Mouse (Mus musculus) adrenal gland (tissue): ENCODE results near the gene Slc38a1.

ENCODE experiments used
- intact Hi-C: fragments of 180-260 bp; cut with DNase I; formaldehyde crosslinking; loops from one replicate; pipeline ENCODE4 v1.15.1; 2025

Gene Slc38a1

GRCm38 (mm10) chr15:96566850-96567271, 75.9 kb downstream of the Slc38a1 start:
- intact Hi-C loops: no loop called here

GRCm38 (mm10) chr15:96563852-96564251, 78.9 kb downstream of the Slc38a1 start:
- intact Hi-C loops: no loop called here

GRCm38 (mm10) chr15:96562521-96562920, 80.2 kb downstream of the Slc38a1 start:
- intact Hi-C loops: no loop called here

GRCm38 (mm10) chr15:96560576-96561298, 82.0 kb downstream of the Slc38a1 start:
- intact Hi-C loops: no loop called here

DNA sequence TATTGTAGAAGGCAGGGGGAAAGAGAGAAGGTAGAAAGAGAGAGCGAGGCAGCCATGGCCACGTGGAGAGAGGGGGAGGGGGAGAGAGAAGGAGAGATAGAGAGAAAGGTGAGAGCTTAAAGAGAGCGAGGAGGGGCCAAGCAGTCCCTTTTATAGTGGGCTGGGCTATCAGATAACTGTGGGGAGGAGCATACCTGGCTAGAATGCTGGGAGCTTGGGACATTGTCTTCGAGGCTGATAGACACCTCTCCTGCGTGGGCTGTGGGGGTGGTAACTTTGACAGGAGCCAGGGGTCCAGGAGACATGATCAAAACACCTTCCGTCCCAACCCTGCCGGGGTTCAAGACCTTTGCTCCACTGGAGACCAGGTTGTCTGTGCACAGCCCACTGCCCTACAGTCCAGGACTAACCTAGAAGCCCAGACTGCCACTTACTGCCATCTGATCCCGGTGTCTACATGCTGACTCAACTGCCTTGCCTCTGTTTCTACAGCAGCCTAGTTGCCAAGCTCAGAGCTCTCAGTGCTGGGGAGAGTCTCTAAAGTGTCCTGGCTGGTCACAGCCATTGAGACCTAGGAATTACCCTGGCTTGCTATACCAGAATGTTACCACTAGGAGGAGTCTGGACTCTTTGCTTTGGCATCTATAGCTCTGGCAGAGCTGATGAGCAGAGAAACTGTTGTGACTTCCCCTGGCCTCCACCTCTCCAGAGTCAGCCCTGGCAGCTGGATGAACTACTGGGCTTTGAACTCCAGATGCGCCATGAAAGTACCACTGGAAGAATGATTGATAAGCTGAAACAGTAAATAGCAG, 90.9 kb downstream of the Slc38a1 start:
- intact Hi-C loops: loop anchor here (5.0 kb wide), 1 partner anchor 116 kb away; no protein-coding TSS in a partner anchor

- intact Hi-C loops: loop anchor here (5.0 kb wide), 1 partner anchor 116 kb away; no protein-coding TSS in a partner anchor
Observed at GRCm38 (mm10) chr15:96551107-96551506, 91.6 kb downstream of the Slc38a1 start.

DNA sequence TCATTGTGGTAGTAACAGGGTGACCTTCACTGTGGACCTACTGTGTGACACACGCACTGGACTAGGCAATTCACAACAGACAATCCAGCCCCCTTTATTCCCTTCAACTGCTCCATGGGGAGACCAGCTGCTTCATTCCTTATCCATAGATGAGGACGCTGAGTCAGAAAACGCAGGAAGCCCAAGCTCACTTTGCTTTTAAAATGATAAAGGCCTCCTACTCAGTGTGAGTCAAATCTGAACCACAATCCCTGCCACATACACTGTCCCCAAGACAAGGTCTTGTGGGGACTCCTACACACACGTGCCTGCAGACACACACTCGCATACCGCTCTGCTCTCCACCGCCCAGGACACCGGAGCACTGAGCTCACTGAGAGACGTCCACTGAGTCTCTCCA, 94.3 kb downstream of the Slc38a1 start:
- intact Hi-C loops: loop anchor here (10.0 kb wide), 1 partner anchor 396 kb away; no protein-coding TSS in a partner anchor

GRCm38 (mm10) chr15:96547256-96548195, 95.2 kb downstream of the Slc38a1 start:
- intact Hi-C loops: loop anchor here (10.0 kb wide), 1 partner anchor 397 kb away; no protein-coding TSS in a partner anchor

GRCm38 (mm10) chr15:96543181-96543828, 99.4 kb downstream of the Slc38a1 start:
- intact Hi-C loops: loop anchor here (10.0 kb wide), 1 partner anchor 401 kb away; no protein-coding TSS in a partner anchor

GRCm38 (mm10) chr15:96542135-96542534, 100.6 kb downstream of the Slc38a1 start:
- intact Hi-C loops: loop anchor here (10.0 kb wide), 1 partner anchor 403 kb away; no protein-coding TSS in a partner anchor

- intact Hi-C loops: no loop called here
Observed at GRCm38 (mm10) chr15:96537272-96537671, 105.4 kb downstream of the Slc38a1 start.

DNA sequence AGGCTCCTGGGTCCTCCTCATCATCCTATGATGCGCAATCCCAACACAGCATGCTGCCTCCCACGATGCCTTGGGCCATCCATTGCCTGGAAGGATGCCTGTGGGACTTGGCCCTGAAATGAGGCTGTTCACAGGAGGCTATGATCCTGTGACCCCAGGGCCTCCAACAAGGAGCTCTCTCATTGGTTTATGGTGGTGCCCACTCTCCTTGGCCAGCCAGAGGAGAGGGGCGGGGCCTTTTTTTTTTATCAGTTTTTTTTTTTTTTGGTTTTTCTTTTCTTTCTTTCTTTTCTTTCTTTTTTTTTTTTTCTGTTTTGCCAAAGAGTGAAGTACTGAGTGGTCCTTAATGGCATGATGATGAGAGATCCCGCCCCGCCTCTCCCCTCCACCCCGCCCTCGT, 106.3 kb downstream of the Slc38a1 start:
- intact Hi-C loops: no loop called here

- intact Hi-C loops: no loop called here
Observed at GRCm38 (mm10) chr15:96527686-96528085, 115.0 kb downstream of the Slc38a1 start.

DNA sequence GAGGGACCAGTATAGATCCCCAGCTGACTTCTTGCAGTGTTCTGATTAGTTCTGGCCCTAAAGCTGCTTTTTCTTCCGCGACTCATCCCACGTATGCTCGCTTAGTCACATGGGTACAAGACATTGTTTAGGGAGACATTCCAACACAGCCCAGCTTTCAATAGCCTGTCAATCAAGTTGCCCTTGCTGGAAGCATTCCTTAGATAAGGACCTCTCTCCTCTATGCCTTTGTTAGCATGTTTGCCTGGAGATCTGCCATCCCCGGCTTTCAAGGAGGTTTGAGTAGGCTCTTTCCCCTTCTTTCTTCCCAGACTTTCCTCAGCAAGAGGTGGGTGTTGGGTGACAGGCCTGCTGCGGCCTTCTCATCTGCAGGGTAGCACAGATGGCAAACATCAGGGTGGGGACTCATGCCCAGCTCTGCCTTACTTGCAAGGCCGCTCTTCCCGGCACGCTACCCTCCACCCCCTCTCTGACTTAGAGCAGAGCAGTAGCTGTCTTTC, 118.4 kb downstream of the Slc38a1 start:
- intact Hi-C loops: no loop called here
